Mouse (Mus musculus): Measurements from ENCODE around the gene Sirt1. TPM values are rescaled to one million over a fixed set of nuclear protein-coding genes. Genes with fewer than 3 reads are reported as not detected.
"Not testable (repeated sequence)": the region's sequence is repeated elsewhere in the genome, so short reads cannot be mapped to it uniquely, and the experiment has no call there.

Gene Sirt1
- total RNA-seq, 4 experiments from 2014 or later = 6.8 to 8.9 (median 7.0) TPM

- no peak for DNase-seq (ENCODE audit: low spot score in 2 of 2)
These were observed 7.4 kb upstream of the Sirt1 start for GRCm38 (mm10) chr10:63388948-63389347.

DNA sequence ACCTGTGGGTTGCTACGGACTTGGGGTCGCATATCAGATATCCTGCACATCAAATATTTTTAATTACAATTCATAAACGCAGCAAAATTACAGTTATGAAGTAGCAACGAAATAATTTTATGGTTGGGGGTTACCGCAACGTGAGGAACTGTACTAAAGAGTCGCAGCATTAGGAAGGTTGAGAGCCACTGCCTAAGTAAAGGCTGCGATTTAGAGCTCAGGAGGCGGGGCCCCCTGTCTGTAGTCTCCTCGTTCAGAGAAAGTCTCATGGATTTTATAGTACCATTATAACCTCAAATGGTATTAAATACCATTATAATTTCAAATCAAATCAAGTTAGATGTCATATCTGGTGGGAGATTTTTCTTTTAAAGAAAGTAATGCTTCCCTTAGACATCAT lies 5.5 kb upstream of the Sirt1 start:
- DNase-seq (ENCODE audit: low spot score in 2 of 2) = no peak

- peak; percentile 59 to 68 for DNase-seq (ENCODE audit: low spot score in 2 of 2)
These were observed 4.9 kb upstream of the Sirt1 start for GRCm38 (mm10) chr10:63386444-63386843.

- not testable (repeated sequence) for DNase-seq (ENCODE audit: low spot score in 2 of 2)
These were observed 4.4 kb upstream of the Sirt1 start for GRCm38 (mm10) chr10:63385897-63386296.

DNA sequence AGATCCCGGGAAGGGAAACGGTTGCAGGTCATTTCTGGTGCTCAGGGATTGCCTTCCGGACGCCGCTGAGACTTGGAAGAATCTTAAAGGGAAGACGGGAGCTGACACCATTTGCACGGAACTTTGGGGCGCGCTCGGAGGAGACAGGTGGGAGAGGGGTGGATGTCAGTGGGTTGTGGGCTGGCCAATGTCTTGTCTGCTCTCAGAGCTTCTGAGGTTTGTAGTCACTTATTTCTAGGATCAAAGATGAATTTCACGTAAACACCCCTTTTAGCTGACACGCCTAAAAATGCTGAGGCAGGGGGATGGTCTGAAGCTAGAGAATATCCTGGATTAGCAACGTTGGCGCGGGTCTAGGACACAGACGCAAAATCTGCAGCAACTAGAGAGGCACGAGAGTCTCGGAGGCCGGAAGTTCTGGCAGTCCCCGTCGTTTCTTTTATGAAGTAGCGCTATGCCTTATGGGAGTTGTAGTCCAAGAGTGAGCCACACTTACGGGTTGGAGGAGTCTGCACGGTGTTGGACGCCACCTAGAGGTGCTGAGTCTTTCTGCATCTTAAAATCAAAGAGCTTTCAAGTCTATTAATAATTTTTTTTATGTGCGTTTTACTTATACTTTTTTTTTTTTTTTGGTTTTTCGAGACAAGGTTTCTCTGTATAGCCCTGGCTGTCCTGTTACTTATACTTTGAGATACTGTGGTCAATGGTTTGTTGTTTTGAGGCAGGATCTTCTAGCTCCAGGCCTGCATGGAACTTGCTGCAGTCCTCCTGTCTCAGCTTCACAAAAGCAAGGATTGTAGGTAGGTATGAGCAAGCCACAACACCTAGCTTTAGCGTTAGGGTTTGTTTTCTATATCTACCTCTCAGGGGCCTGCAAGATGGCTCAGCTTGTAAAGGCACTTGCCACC lies 1.1 kb upstream of the Sirt1 start, which contains the start of gene Dnajc12:
Gene Dnajc12 (plus strand): TSS at position 72 of the 908 bp plus-strand sequence.
- DNase-seq (ENCODE audit: low spot score in 2 of 2) = peak; percentile 49 to 67

DNA sequence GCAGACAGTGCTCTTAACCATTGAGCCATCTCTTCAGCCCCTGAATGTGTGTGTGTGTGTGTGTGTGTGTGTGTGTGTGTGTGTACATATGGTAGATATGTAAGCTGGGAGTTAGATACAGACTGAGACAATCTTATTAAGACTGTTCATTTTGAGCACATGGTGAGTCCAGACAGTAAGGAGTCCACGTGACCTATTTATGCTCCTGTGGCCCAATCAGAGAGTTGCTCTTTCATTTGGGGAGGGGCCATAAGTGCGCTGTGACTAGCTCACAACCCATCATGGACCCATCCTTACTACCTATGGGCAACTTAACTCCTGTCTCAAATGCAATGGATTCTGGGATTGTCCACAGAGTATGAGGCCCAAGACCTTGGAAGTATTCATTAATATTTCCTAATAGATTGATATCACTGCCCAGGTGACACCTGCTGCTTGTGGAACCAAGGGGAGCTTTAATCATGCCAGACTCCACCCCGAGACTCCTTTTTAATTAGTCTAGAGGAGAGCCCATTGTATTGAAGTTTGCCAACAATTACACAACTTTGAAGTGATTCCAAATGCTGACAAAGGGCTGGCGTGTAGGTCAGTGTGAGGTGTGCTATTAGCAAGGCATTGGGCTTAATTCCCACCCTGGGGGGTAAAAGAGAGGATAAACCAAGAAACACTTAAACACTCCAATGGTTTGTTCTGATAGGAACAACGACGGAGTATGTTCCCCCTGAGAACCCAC lies 2.4 kb downstream of the Sirt1 start:
- DNase-seq (ENCODE audit: low spot score in 2 of 2) = no peak

DNA sequence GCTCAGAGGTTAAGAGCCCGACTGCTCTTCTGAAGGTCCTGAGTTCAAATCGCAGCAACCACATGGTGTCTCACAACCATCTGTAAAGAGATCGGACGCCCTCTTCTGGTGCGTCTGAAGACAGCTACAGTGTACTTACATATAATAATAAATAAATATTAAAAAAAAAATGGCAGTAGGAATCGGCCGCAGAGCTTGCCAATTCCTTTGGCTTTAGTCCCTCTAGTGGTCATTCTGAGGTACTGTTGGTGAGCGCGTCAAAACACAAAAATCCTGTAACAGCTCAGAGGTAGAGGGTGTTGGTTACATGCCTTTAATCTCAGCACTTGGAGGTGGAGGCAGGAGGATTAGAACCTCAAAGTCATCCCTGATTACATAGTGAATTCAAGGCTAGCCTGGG lies 4.0 kb downstream of the Sirt1 start:
- DNase-seq (ENCODE audit: low spot score in 2 of 2) = peak; percentile 24 to 50

DNA sequence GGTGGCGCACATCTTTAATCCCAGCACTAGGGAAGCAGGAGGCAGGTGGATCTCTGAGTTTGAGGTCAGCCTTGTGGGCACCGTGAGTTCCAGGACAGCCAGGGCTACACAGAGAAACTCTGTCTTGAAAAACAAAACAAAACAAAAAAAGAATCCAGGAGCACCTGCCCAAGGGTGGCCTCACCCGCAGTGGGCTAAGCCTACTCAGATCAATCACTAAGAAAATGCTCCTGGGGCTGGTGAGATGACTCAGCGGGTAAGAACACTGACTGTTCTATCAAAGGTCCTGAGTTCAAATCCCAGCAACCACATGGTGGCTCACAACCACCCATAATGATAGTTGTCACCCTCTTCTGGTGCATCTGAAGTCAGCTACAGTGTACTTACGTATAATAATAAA lies 5.2 kb downstream of the Sirt1 start:
- no peak for DNase-seq (ENCODE audit: low spot score in 2 of 2)

GRCm38 (mm10) chr10:63368041-63368440 lies 13.5 kb downstream of the Sirt1 start:
- no peak for DNase-seq (ENCODE audit: low spot score in 2 of 2)

DNA sequence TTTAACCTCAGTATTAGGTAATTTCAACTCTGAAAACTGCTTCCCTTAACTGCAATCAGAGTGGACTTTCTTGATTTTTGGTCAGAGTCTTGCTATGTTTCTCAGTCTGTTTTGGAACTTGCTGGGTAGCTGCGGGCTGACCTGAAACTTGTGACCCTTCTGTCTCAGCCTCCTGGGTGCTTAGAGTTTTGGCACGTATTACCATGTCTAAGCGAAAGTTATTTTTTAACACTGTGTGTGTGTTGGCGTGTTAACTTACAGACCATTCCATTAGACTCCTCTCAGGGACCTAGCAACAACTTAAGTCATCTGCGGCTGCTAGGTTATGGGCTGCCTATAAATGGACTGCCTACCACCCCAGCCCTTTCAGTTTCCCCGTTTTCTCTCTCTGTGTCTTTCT lies 14.1 kb downstream of the Sirt1 start:
- DNase-seq (ENCODE audit: low spot score in 2 of 2) = no peak

- no peak for DNase-seq (ENCODE audit: low spot score in 2 of 2)
These were observed 15.5 kb downstream of the Sirt1 start for GRCm38 (mm10) chr10:63365918-63366455.

GRCm38 (mm10) chr10:63360502-63360901 lies 21.0 kb downstream of the Sirt1 start:
- DNase-seq (ENCODE audit: low spot score in 2 of 2) = no peak

DNA sequence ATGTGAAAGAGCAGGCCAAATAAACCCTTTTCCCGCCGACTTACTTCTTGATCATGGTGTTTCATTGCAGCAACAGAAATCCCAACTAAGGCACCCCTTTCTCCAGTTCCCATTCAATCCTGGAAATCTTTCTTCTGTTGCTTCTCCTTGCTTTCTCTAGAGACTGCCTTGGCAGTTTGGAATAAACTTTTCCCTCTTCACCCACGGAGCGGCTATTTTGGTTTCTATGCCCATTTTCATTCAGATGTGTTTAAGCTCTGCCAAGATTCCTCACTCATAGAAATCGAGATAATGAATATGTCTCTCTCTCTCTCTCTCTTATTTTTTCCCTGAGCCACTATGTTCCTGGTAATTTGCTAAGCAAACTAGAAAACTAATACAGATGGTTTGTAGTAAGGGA lies 29.4 kb downstream of the Sirt1 start:
- DNase-seq (ENCODE audit: low spot score in 2 of 2) = no peak

GRCm38 (mm10) chr10:63351099-63351498 lies 30.4 kb downstream of the Sirt1 start:
- DNase-seq (ENCODE audit: low spot score in 2 of 2) = not testable (repeated sequence)

GRCm38 (mm10) chr10:63350666-63351065 lies 30.8 kb downstream of the Sirt1 start:
- DNase-seq (ENCODE audit: low spot score in 2 of 2) = no peak

DNA sequence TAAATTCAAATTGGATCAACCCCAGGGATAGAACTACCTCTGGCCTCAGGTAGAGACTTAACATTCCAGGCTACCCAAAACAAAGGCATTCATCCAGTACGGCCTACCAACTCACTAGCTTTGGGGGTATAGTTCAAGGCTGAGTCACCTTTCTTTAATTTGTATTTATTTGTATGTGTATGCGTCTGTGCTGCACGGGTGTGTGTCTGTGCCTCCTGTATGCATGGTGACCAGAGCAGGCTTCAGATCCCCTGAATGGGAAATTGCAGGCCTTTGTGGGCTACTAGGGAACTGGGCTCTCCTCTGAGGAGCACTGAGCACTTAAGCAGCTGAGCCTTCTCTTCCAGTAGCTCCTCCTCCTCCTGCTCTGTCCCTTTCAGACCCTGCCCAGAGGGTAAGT lies 33.2 kb downstream of the Sirt1 start:
- DNase-seq (ENCODE audit: low spot score in 2 of 2) = no peak

DNA sequence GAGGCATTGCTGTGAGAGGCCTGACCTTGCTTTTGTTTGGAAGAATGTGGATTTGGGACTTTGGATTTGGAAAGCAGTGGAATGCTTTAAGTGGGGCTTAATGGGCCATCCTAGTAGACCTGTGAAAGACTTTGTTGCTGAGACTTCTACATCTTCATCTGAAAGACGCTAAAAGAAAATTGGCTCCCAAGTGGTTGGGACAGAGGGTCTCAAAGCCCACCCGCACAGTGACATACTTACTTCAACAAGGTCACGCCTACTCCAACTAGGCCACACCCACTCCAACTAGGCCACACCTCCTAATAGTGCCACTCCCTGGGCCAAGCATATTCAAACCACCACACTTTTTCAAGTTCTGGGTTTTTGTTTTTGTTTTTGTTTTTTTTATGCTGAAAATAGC lies 36.8 kb downstream of the Sirt1 start:
- DNase-seq (ENCODE audit: low spot score in 2 of 2) = no peak

DNA sequence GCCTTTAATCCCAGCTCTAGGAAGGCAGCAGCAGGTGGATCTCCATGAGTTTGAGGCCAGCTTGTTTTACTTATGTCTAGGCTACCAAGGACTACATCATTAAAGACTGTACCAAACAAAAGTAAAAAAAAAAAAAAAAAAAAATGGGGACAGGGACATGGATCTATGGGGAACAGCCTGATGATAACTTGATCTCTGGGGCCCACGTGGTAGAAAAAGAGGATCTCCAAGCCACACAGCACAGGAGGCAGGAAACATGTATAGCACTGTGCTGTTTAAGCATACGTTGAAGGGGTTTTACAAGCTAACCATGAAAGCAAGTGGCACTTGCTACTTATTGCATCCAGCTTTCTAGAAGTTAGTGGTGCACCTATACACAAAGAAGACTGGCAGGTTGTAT lies 40.2 kb downstream of the Sirt1 start:
- no peak for DNase-seq (ENCODE audit: low spot score in 2 of 2)

DNA sequence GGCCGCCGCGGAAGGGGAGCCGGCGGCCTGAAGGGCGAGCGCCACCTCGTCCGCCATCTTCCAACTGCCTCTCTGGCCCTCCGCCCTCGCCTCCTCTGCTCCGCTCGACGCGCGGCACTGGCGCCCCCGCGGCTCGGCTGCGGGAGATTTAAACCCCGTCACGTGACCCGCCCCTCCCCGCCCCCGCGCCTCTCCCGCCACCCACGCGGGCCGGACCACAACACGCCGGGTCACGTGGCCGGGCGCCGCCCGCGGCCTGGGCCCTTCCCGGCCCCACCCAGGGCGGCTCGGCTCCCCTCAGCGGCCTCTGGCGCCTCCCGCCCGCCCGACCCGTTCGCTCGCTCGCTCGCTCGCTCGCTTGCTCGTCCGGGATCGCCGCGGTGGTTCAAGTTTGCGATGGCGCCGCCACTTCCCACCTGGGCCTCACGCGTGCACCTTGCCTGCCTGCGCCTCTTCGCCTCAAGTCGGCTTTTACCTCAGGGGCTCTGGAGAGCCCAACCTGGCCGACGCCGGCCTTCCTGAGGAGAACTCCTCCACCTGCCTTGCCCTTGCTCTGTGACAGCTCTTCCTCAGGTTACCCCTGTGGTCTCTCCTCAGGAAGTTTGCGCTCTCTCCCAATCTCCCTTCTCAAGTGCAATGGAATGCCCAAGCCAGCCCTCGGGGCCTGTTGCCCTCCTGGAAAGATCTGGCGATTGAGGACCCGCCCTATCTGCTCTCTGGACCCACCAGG lies 42.4 kb downstream of the Sirt1 start:
- peak; percentile 80 to 90 for DNase-seq (ENCODE audit: low spot score in 2 of 2)

- DNase-seq (ENCODE audit: low spot score in 2 of 2) = peak; percentile 7 to 46
These were observed 43.3 kb downstream of the Sirt1 start for GRCm38 (mm10) chr10:63337951-63338836.

All from gastrocnemius, adult 8-10 months (tissue).